Mouse (Mus musculus): ENCODE measurements around the gene Tardbp. TPM values are rescaled to one million over a fixed set of nuclear protein-coding genes. Genes with fewer than 3 reads are reported as not detected.

Gene Tardbp
- 100 to 1,000 TPM; 115 TPM for total RNA-seq (2021)
- long read RNA-seq, experiment 1, full-length matches to known transcripts = 14 of 24 reads
- long read RNA-seq, experiment 1, partial matches to known transcripts = 2 of 24 reads
- long read RNA-seq, experiment 1, other reads (novel, unspliced or antisense) = 8 of 24 reads
- long read RNA-seq, experiment 2, full-length matches to known transcripts = 8 of 17 reads
- long read RNA-seq, experiment 2, partial matches to known transcripts = 1 of 17 reads
- long read RNA-seq, experiment 2, other reads (novel, unspliced or antisense) = 8 of 17 reads

GRCm38 (mm10) chr4:148626623-148627185 lies at the start of gene Tardbp:
TSS of gene Tardbp (minus strand) at chr4:148627019.
- intact Hi-C loops (cut with DNase I; ENCODE audit: low total_unique reads) = no loop called here
- DNase-seq = peak; percentile 97

- intact Hi-C loops (cut with DNase I; ENCODE audit: low total_unique reads) = no loop called here
- peak; percentile 52 for DNase-seq
Observed at GRCm38 (mm10) chr4:148676188-148676960, 49.6 kb upstream of the Tardbp start.

GRCm38 (mm10) chr4:148675043-148675442 lies 48.2 kb upstream of the Tardbp start:
- no peak for DNase-seq
- intact Hi-C loops (cut with DNase I; ENCODE audit: low total_unique reads) = no loop called here

- intact Hi-C loops (cut with DNase I; ENCODE audit: low total_unique reads) = no loop called here
- DNase-seq = no peak
Observed at GRCm38 (mm10) chr4:148671230-148671947, 44.6 kb upstream of the Tardbp start.

- intact Hi-C loops (cut with DNase I; ENCODE audit: low total_unique reads) = no loop called here
- peak; percentile 47 for DNase-seq
Observed at GRCm38 (mm10) chr4:148667006-148667755, 40.4 kb upstream of the Tardbp start.

GRCm38 (mm10) chr4:148664021-148664420 lies 37.2 kb upstream of the Tardbp start:
- DNase-seq = no peak
- intact Hi-C loops (cut with DNase I; ENCODE audit: low total_unique reads) = no loop called here

GRCm38 (mm10) chr4:148663326-148663725 lies 36.5 kb upstream of the Tardbp start:
- DNase-seq = no peak
- intact Hi-C loops (cut with DNase I; ENCODE audit: low total_unique reads) = no loop called here

- intact Hi-C loops (cut with DNase I; ENCODE audit: low total_unique reads) = no loop called here
- peak; percentile 74 for DNase-seq
Observed at GRCm38 (mm10) chr4:148662168-148662965, 35.5 kb upstream of the Tardbp start.

- intact Hi-C loops (cut with DNase I; ENCODE audit: low total_unique reads) = no loop called here
- no peak for DNase-seq
Observed at GRCm38 (mm10) chr4:148660174-148660573, 33.4 kb upstream of the Tardbp start.

- no peak for DNase-seq
- intact Hi-C loops (cut with DNase I; ENCODE audit: low total_unique reads) = no loop called here
Observed at GRCm38 (mm10) chr4:148657776-148658175, 31.0 kb upstream of the Tardbp start.

GRCm38 (mm10) chr4:148656691-148657258 lies 30.0 kb upstream of the Tardbp start:
- intact Hi-C loops (cut with DNase I; ENCODE audit: low total_unique reads) = no loop called here
- no peak for DNase-seq

- no peak for DNase-seq
- intact Hi-C loops (cut with DNase I; ENCODE audit: low total_unique reads) = no loop called here
Observed at GRCm38 (mm10) chr4:148654701-148655398, 28.0 kb upstream of the Tardbp start.

GRCm38 (mm10) chr4:148651045-148651444 lies 24.2 kb upstream of the Tardbp start:
- intact Hi-C loops (cut with DNase I; ENCODE audit: low total_unique reads) = no loop called here
- DNase-seq = peak; percentile 47

- DNase-seq = no peak
- intact Hi-C loops (cut with DNase I; ENCODE audit: low total_unique reads) = no loop called here
Observed at GRCm38 (mm10) chr4:148649309-148649708, 22.5 kb upstream of the Tardbp start.

GRCm38 (mm10) chr4:148646616-148647015 lies 19.8 kb upstream of the Tardbp start:
- intact Hi-C loops (cut with DNase I; ENCODE audit: low total_unique reads) = no loop called here
- DNase-seq = no peak

- DNase-seq = no peak
- intact Hi-C loops (cut with DNase I; ENCODE audit: low total_unique reads) = no loop called here
Observed at GRCm38 (mm10) chr4:148644926-148645325, 18.1 kb upstream of the Tardbp start.

- peak; percentile 63 for DNase-seq
- intact Hi-C loops (cut with DNase I; ENCODE audit: low total_unique reads) = no loop called here
Observed at GRCm38 (mm10) chr4:148644157-148644511, 17.3 kb upstream of the Tardbp start.
